Mouse (Mus musculus): ENCODE data around the gene Nsl1. TPM values are rescaled to one million over a fixed set of nuclear protein-coding genes. Genes with fewer than 3 reads are reported as not detected.
A peak's percentile ranks its signal among the peaks of the same experiment; 100 is the strongest.

Nsl1 gene
- polyA plus RNA-seq (2012; rRNA removed) (15.4 and 17.2 TPM in 2 replicates), polyA plus RNA-seq (2014; fragmentation: Nextera tagmentation; extraction: Ambion mirVana) (11.6 and 13.9 TPM in 2 replicates)

DNA sequence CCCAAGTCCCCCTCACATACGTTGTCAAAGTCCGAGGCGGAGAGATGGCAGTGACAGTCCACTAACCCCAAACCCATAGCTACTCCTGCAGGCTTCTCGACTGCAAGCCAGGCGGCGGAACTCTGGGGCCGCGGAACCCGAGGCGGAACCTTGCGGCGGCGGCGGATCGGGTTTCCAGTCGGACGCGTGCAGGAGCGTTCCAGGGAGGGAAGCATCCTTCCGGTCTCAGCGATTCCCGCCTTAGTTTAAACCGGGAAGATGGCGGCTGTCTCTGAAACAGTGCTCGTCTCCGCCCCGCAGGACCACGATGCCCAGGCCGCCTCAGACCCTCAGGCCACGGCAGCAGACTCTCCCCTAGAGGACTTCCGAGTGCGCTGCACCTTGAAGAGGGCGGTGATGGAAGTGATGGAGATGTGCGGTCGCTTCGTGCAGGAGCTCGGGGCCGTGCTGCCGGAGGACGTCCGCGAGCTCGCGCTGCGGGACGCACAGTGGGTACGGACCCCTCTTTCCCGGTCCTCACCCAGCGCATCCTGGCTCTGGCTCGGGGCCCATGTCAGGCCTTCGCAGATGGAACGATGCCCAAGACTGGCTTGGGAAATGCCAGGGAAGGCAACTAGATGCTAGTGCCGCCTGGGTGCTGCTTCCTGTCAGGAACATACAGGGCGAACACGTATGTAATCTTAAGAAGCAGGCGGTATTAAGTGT lies at the start of gene Nsl1, which contains the start of gene Tatdn3:
Gene Nsl1, plus strand, starts transcription at position 232 of the 705 bp plus-strand sequence.
Gene Tatdn3, minus strand, starts transcription at position 152 of the 705 bp plus-strand sequence.
- DNase-seq (ENCODE audit: low spot score) = peak; percentile 91
- Histone ChIP-seq H3K4me2 (replicated peaks; ENCODE audit: low read depth, low read length, severe bottlenecking) (peak within 1 kb of the TSS; percentile 65), H3K4me1 (ENCODE audit: control insufficient read depth, insufficient read depth, low read length) (peaks cover 12% of the 10 kb centered on the region), H3K36me3 (ENCODE audit: control insufficient read depth, insufficient read depth, low read length) (peaks cover 28% of the 10 kb centered on the region), H3K4me3 (replicated peaks; ENCODE audit: low read length) (peak within 1 kb of the TSS; percentile 81), H3K27ac (replicated peaks; ENCODE audit: low read depth, low read length) (peak within 1 kb of the TSS; percentile 16; the same call in 1 of the 2 replicates), H3K9ac (ENCODE audit: low read depth, low read length, severe bottlenecking) (peak within 1 kb of the TSS; percentile 77), H3K27me3 (ENCODE audit: control insufficient read depth, insufficient read depth, low read length) (no peaks in the 10 kb centered on the region), H3K9me3 (ENCODE audit: control insufficient read depth, low read length) (no peaks in the 10 kb centered on the region)
- ATAC-seq (ENCODE audit: low FRiP score, low read depth) = peak; percentile 92
- peak; percentile 38; the same call in 1 of the 2 replicates for TF ChIP-seq POLR2A (IDR thresholded peaks at IDR 0.05; ENCODE audit: borderline replicate concordance, extremely low read depth, insufficient read depth, insufficient read length)
- WGBS = under 1% methylated on average over 55 of the region's 56 CpGs

DNA sequence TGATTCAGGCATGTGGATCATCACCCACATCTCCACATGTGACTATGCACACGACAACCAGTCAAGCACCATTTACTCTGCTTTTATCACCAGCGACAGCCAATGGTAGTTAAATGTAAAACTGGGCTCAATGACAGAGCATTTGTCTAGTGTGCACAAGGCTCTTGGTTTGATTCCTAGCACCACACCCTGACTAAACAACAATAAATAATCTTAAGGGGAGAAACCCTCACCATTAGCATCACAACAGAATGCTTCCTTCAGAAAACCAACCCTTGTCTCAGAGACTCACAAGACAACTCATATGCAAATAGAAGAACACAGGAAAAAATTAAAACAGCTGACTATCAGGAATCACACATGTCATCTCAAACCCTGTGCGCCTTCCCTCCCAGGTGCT lies 48.5 kb upstream of the Nsl1 start:
- no peak overlapping the region for H3K4me3 ChIP-seq (replicated peaks; ENCODE audit: low read length)
- 96% methylated on average over 3 of the region's 3 CpGs for WGBS
- TF ChIP-seq POLR2A (IDR thresholded peaks at IDR 0.05; ENCODE audit: borderline replicate concordance, extremely low read depth, insufficient read depth, insufficient read length) = no peak
- no peak overlapping the region for H3K9ac ChIP-seq (ENCODE audit: low read depth, low read length, severe bottlenecking)
- no peaks in the 10 kb centered on the region for H3K4me1 ChIP-seq (ENCODE audit: control insufficient read depth, insufficient read depth, low read length)
- no peaks in the 10 kb centered on the region for H3K27me3 ChIP-seq (ENCODE audit: control insufficient read depth, insufficient read depth, low read length)
- no peak overlapping the region for H3K27ac ChIP-seq (replicated peaks; ENCODE audit: low read depth, low read length)
- DNase-seq (ENCODE audit: low spot score) (no peak), ATAC-seq (ENCODE audit: low FRiP score, low read depth) (no peak)
- no peaks in the 10 kb centered on the region for H3K9me3 ChIP-seq (ENCODE audit: control insufficient read depth, low read length)
- peaks cover 38% of the 10 kb centered on the region for H3K36me3 ChIP-seq (ENCODE audit: control insufficient read depth, insufficient read depth, low read length)
- no peak overlapping the region for H3K4me2 ChIP-seq (replicated peaks; ENCODE audit: low read depth, low read length, severe bottlenecking)

- Histone ChIP-seq H3K27ac (replicated peaks; ENCODE audit: low read depth, low read length) (no peak overlapping the region), H3K9ac (ENCODE audit: low read depth, low read length, severe bottlenecking) (no peak overlapping the region), H3K9me3 (ENCODE audit: control insufficient read depth, low read length) (no peaks in the 10 kb centered on the region), H3K36me3 (ENCODE audit: control insufficient read depth, insufficient read depth, low read length) (peaks cover 9% of the 10 kb centered on the region), H3K4me2 (replicated peaks; ENCODE audit: low read depth, low read length, severe bottlenecking) (no peak overlapping the region), H3K4me1 (ENCODE audit: control insufficient read depth, insufficient read depth, low read length) (peaks cover 5% of the 10 kb centered on the region), H3K27me3 (ENCODE audit: control insufficient read depth, insufficient read depth, low read length) (no peaks in the 10 kb centered on the region), H3K4me3 (replicated peaks; ENCODE audit: low read length) (no peak overlapping the region)
- DNase-seq (ENCODE audit: low spot score) (no peak), ATAC-seq (ENCODE audit: low FRiP score, low read depth) (no peak)
- 92% methylated on average over 5 of the region's 5 CpGs for WGBS
- TF ChIP-seq POLR2A (IDR thresholded peaks at IDR 0.05; ENCODE audit: borderline replicate concordance, extremely low read depth, insufficient read depth, insufficient read length) = no peak
Measured at GRCm38 (mm10) chr1:191019803-191020202, 43.0 kb upstream of the Nsl1 start.

- no peak for ATAC-seq (ENCODE audit: low FRiP score, low read depth)
- WGBS = 68% methylated on average over 3 of the region's 3 CpGs
- peaks cover 9% of the 10 kb centered on the region for H3K4me1 ChIP-seq (ENCODE audit: control insufficient read depth, insufficient read depth, low read length)
Measured at GRCm38 (mm10) chr1:191020217-191020924, 42.4 kb upstream of the Nsl1 start.

DNA sequence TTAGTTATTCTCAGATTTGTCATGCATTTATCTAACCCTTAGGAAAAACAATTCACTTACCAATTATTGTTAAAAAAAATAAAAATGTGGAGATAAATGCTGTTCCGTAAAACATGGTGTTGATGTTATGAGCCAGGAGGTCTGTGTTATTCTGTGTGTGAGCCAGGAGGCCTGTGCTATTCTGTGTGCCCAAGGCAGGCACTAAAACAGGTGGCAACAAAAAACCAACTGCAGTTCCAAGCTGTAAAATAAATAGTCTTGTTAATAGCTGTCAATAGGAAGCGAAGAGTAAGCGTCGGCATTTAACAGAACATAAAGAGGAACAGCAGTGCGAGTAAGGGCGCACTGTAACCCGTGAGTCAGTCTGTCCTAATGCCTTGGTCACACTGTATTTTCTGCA lies 41.8 kb upstream of the Nsl1 start:
- H3K27me3 ChIP-seq (ENCODE audit: control insufficient read depth, insufficient read depth, low read length) = no peaks in the 10 kb centered on the region
- no peak overlapping the region for H3K27ac ChIP-seq (replicated peaks; ENCODE audit: low read depth, low read length)
- 40% methylated on average over 7 of the region's 7 CpGs for WGBS
- DNase-seq (ENCODE audit: low spot score) = no peak
- no peak for ATAC-seq (ENCODE audit: low FRiP score, low read depth)
- peaks cover 4% of the 10 kb centered on the region; the same call in 1 of the 2 replicates for H3K36me3 ChIP-seq (ENCODE audit: control insufficient read depth, insufficient read depth, low read length)
- no peak overlapping the region for H3K4me2 ChIP-seq (replicated peaks; ENCODE audit: low read depth, low read length, severe bottlenecking)
- TF ChIP-seq POLR2A (IDR thresholded peaks at IDR 0.05; ENCODE audit: borderline replicate concordance, extremely low read depth, insufficient read depth, insufficient read length) = no peak
- H3K9me3 ChIP-seq (ENCODE audit: control insufficient read depth, low read length) = no peaks in the 10 kb centered on the region
- H3K4me3 ChIP-seq (replicated peaks; ENCODE audit: low read length) = no peak overlapping the region
- no peak overlapping the region for H3K9ac ChIP-seq (ENCODE audit: low read depth, low read length, severe bottlenecking)
- peaks cover 9% of the 10 kb centered on the region for H3K4me1 ChIP-seq (ENCODE audit: control insufficient read depth, insufficient read depth, low read length)

More at GRCm38 (mm10) chr1:191020217-191020924, 42.4 kb upstream of the Nsl1 start:
- Histone ChIP-seq H3K9ac (ENCODE audit: low read depth, low read length, severe bottlenecking) (no peak overlapping the region), H3K27me3 (ENCODE audit: control insufficient read depth, insufficient read depth, low read length) (no peaks in the 10 kb centered on the region), H3K36me3 (ENCODE audit: control insufficient read depth, insufficient read depth, low read length) (peaks cover 5% of the 10 kb centered on the region; the same call in 1 of the 2 replicates), H3K27ac (replicated peaks; ENCODE audit: low read depth, low read length) (no peak overlapping the region), H3K9me3 (ENCODE audit: control insufficient read depth, low read length) (no peaks in the 10 kb centered on the region), H3K4me3 (replicated peaks; ENCODE audit: low read length) (no peak overlapping the region), H3K4me2 (replicated peaks; ENCODE audit: low read depth, low read length, severe bottlenecking) (no peak overlapping the region)
- no peak for DNase-seq (ENCODE audit: low spot score)
- TF ChIP-seq POLR2A (IDR thresholded peaks at IDR 0.05; ENCODE audit: borderline replicate concordance, extremely low read depth, insufficient read depth, insufficient read length) = no peak

Data from limb, embryonic 14.5 days (tissue).